Mouse (Mus musculus): ENCODE data around the gene Gbp8. TPM values are rescaled to one million over a fixed set of nuclear protein-coding genes. Genes with fewer than 3 reads are reported as not detected.

The Gbp8 gene
- polyA plus RNA-seq, 1 experiment: not detected

DNA sequence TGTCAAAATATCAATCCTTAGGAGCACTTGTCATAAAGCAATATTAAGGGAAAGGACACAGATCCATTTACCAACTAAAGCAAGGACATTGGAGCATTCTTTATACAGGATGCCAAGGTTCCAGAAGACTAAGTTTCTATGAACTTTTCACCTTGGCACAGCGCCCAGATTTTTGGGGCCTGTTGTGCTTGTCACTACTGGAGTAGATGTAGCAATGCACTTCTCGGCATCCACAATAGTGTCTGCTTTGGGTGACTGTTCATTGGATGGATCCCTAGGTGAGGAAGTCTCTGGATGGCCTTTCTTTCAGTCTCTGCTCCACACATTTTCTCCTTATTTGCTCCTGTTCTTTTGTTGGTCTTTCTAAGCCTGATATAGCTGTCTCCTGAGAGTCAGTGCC lies 107.0 kb downstream of the Gbp8 start:
- H3K79me3 ChIP-seq (ENCODE audit: low read depth): no peaks in the 10 kb centered on the region
- TF ChIP-seq FOSL1 (IDR thresholded peaks at IDR 0.05; ENCODE audit: insufficient read depth, low read length, poor library complexity, severe bottlenecking): no peak
- no peak for TF ChIP-seq USF1 (IDR thresholded peaks at IDR 0.05; ENCODE audit: low read depth)
- TF ChIP-seq CTCF (IDR thresholded peaks at IDR 0.05; ENCODE audit: control insufficient read depth, insufficient read depth, insufficient read length): no peak
- TF ChIP-seq CEBPB (IDR thresholded peaks at IDR 0.05; ENCODE audit: low read depth): no peak
- TF ChIP-seq MYOD1 (IDR thresholded peaks at IDR 0.05; ENCODE audit: control insufficient read depth, insufficient read length, low read depth): no peak
- TF ChIP-seq MAX (IDR thresholded peaks at IDR 0.05): no peak
- no peak for TF ChIP-seq MYOG (IDR thresholded peaks at IDR 0.05; ENCODE audit: control insufficient read depth, extremely low read depth, insufficient read length)
- no peaks in the 10 kb centered on the region for H3K79me2 ChIP-seq (ENCODE audit: control insufficient read depth, insufficient read depth)
- no peaks in the 10 kb centered on the region for H3K27me3 ChIP-seq (ENCODE audit: control insufficient read depth, insufficient read depth, insufficient read length)
- H3K36me3 ChIP-seq (ENCODE audit: control insufficient read depth, insufficient read depth): no peaks in the 10 kb centered on the region
- no peak overlapping the region for H3ac ChIP-seq (ENCODE audit: control insufficient read depth, insufficient read length, low read depth)
- H3K4me3 ChIP-seq (ENCODE audit: insufficient read depth, poor library complexity, severe bottlenecking): no peak overlapping the region

DNA sequence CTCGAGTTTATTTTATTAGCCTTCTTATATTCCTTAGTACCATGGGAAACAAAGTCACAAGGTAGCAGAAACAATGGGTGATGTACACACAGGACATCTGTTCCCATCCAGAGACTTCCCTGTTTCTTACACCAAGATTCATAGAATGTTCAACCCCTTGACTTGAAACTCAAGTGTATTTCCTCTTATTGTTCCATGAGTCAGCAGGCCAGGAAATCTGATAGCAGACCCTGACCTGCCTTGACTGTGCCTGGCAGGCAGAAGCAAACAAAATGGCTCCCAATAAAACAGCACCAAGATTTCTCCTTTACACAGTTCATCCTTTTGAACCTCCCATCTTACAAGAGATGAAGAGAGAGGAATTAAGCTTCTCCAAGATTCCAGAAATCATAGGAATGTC lies 126.8 kb downstream of the Gbp8 start:
- Histone ChIP-seq H3K4me3 (ENCODE audit: insufficient read depth, poor library complexity, severe bottlenecking) (no peak overlapping the region), H3ac (ENCODE audit: control insufficient read depth, insufficient read length, low read depth) (no peak overlapping the region), H3K27me3 (ENCODE audit: control insufficient read depth, insufficient read depth, insufficient read length) (no peaks in the 10 kb centered on the region), H3K36me3 (ENCODE audit: control insufficient read depth, insufficient read depth) (no peaks in the 10 kb centered on the region), H3K79me3 (ENCODE audit: low read depth) (no peaks in the 10 kb centered on the region), H3K79me2 (ENCODE audit: control insufficient read depth, insufficient read depth) (no peaks in the 10 kb centered on the region)
- TF ChIP-seq FOSL1 (IDR thresholded peaks at IDR 0.05; ENCODE audit: insufficient read depth, low read length, poor library complexity, severe bottlenecking): no peak
- no peak for TF ChIP-seq MAX (IDR thresholded peaks at IDR 0.05)

DNA sequence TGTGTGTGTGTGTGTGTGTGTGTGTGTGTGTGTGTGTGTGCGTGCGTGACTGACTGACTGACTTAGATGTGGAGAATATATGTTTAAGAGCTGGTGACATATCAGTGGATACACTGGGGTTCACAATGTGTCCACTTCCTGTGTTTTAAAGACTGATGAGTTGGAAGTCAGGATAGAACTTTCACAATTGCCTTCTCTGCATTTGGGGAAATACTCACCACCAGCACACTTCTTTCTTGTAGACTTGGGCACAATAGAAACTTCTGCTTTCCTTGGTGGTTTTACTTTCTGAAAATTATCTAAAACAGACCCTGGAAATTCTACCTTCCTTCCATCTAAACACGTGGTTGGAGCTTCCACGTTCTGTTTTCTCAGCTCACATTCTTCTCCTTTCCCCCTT lies 127.8 kb downstream of the Gbp8 start:
- TF ChIP-seq FOSL1 (IDR thresholded peaks at IDR 0.05; ENCODE audit: insufficient read depth, low read length, poor library complexity, severe bottlenecking) (no peak), MYOG (IDR thresholded peaks at IDR 0.05; ENCODE audit: control insufficient read depth, extremely low read depth, insufficient read length) (no peak), CTCF (IDR thresholded peaks at IDR 0.05; ENCODE audit: control insufficient read depth, insufficient read depth, insufficient read length) (no peak), USF1 (IDR thresholded peaks at IDR 0.05; ENCODE audit: low read depth) (no peak), MYOD1 (IDR thresholded peaks at IDR 0.05; ENCODE audit: control insufficient read depth, insufficient read length, low read depth) (no peak), CEBPB (IDR thresholded peaks at IDR 0.05; ENCODE audit: low read depth) (no peak), MAX (IDR thresholded peaks at IDR 0.05) (no peak)
- H3K27me3 ChIP-seq (ENCODE audit: control insufficient read depth, insufficient read depth, insufficient read length): no peaks in the 10 kb centered on the region
- H3K4me3 ChIP-seq (ENCODE audit: insufficient read depth, poor library complexity, severe bottlenecking): no peak overlapping the region
- no peaks in the 10 kb centered on the region for H3K79me3 ChIP-seq (ENCODE audit: low read depth)
- H3K79me2 ChIP-seq (ENCODE audit: control insufficient read depth, insufficient read depth): no peaks in the 10 kb centered on the region
- H3K36me3 ChIP-seq (ENCODE audit: control insufficient read depth, insufficient read depth): no peaks in the 10 kb centered on the region
- no peak overlapping the region for H3ac ChIP-seq (ENCODE audit: control insufficient read depth, insufficient read length, low read depth)

DNA sequence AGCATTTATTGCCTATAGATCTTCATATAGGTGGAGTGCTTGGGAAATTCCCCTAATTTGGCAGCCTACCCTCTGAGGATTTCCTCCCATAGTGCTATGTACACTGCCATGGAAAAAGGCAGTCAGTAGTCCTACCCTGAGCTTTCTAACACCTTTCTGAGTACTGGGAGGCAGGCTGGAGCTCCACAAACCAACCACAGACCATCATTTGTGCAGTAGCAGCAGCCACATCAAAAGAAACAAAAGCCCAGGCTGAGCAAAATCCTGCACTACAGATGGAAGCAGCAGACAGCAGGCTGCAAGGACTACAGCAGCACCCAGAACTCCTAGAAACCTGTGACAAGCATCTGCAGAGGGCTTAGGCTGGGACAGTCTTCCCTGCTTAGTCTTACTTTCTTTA lies 129.0 kb downstream of the Gbp8 start:
- Histone ChIP-seq H3K27me3 (ENCODE audit: control insufficient read depth, insufficient read depth, insufficient read length) (no peaks in the 10 kb centered on the region), H3K4me3 (ENCODE audit: insufficient read depth, poor library complexity, severe bottlenecking) (no peak overlapping the region), H3K79me2 (ENCODE audit: control insufficient read depth, insufficient read depth) (no peaks in the 10 kb centered on the region)

DNA sequence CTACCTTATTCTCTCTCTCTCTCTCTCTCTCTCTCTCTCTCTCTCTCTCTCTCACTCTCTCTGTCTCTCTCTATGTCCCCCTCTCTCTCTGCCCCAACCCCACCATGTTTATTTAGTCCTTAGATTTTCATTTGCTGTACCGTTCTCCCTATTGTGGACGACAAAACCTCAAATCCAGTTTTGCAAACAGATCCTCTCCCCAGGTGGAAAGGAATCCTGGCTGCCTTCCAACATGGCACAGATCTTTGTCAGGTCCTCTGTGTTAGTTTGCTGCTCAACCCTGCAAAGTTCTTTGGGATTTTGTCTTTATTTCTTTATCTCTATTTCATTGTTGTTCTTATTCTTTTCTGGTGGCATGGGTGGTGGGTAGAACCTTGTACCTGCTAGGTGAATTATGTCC lies 149.9 kb downstream of the Gbp8 start:
- no peak for TF ChIP-seq USF1 (IDR thresholded peaks at IDR 0.05; ENCODE audit: low read depth)
- no peak for TF ChIP-seq MAX (IDR thresholded peaks at IDR 0.05)
- no peak for TF ChIP-seq FOSL1 (IDR thresholded peaks at IDR 0.05; ENCODE audit: insufficient read depth, low read length, poor library complexity, severe bottlenecking)
- TF ChIP-seq MYOD1 (IDR thresholded peaks at IDR 0.05; ENCODE audit: control insufficient read depth, insufficient read length, low read depth): no peak
- no peak for TF ChIP-seq MYOG (IDR thresholded peaks at IDR 0.05; ENCODE audit: control insufficient read depth, extremely low read depth, insufficient read length)
- TF ChIP-seq CTCF (IDR thresholded peaks at IDR 0.05; ENCODE audit: control insufficient read depth, insufficient read depth, insufficient read length): no peak
- no peak for TF ChIP-seq CEBPB (IDR thresholded peaks at IDR 0.05; ENCODE audit: low read depth)
- no peaks in the 10 kb centered on the region for H3K27me3 ChIP-seq (ENCODE audit: control insufficient read depth, insufficient read depth, insufficient read length)
- no peaks in the 10 kb centered on the region for H3K36me3 ChIP-seq (ENCODE audit: control insufficient read depth, insufficient read depth)
- no peak overlapping the region for H3K4me3 ChIP-seq (ENCODE audit: insufficient read depth, poor library complexity, severe bottlenecking)
- no peaks in the 10 kb centered on the region for H3K79me3 ChIP-seq (ENCODE audit: low read depth)
- H3K79me2 ChIP-seq (ENCODE audit: control insufficient read depth, insufficient read depth): no peaks in the 10 kb centered on the region
- no peak overlapping the region for H3ac ChIP-seq (ENCODE audit: control insufficient read depth, insufficient read length, low read depth)

More for the DNA sequence above, 129.0 kb downstream of the Gbp8 start:
- TF ChIP-seq MYOD1 (IDR thresholded peaks at IDR 0.05; ENCODE audit: control insufficient read depth, insufficient read length, low read depth) (no peak), MYOG (IDR thresholded peaks at IDR 0.05; ENCODE audit: control insufficient read depth, extremely low read depth, insufficient read length) (no peak), FOSL1 (IDR thresholded peaks at IDR 0.05; ENCODE audit: insufficient read depth, low read length, poor library complexity, severe bottlenecking) (no peak), CEBPB (IDR thresholded peaks at IDR 0.05; ENCODE audit: low read depth) (no peak), USF1 (IDR thresholded peaks at IDR 0.05; ENCODE audit: low read depth) (no peak), MAX (IDR thresholded peaks at IDR 0.05) (no peak), CTCF (IDR thresholded peaks at IDR 0.05; ENCODE audit: control insufficient read depth, insufficient read depth, insufficient read length) (no peak)
- H3K36me3 ChIP-seq (ENCODE audit: control insufficient read depth, insufficient read depth): no peaks in the 10 kb centered on the region
- no peaks in the 10 kb centered on the region for H3K79me3 ChIP-seq (ENCODE audit: low read depth)
- H3ac ChIP-seq (ENCODE audit: control insufficient read depth, insufficient read length, low read depth): no peak overlapping the region

DNA sequence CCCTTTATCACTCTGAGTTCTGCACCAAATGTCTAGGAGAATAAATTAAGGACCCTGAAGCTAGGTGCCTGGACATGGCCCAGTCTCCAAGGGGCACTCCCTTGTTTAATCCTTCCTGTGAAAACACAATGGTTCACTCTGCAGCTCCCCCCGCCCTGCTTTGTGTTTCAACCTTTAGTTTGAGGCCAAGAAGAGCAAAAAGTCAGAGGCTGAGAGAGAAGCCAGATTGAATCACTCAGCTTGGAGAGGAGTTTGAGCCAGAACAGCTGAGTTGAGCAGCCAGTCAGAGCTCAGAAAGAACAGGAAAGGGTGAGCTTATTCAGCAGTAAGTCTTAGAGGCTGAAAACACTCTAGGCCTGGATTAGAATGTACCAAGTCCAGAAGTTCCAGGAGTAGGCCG lies 151.3 kb downstream of the Gbp8 start:
- TF ChIP-seq MYOD1 (IDR thresholded peaks at IDR 0.05; ENCODE audit: control insufficient read depth, insufficient read length, low read depth): no peak
- no peak for TF ChIP-seq USF1 (IDR thresholded peaks at IDR 0.05; ENCODE audit: low read depth)
- no peak for TF ChIP-seq MYOG (IDR thresholded peaks at IDR 0.05; ENCODE audit: control insufficient read depth, extremely low read depth, insufficient read length)
- no peaks in the 10 kb centered on the region for H3K79me3 ChIP-seq (ENCODE audit: low read depth)
- no peaks in the 10 kb centered on the region for H3K79me2 ChIP-seq (ENCODE audit: control insufficient read depth, insufficient read depth)
- H3K36me3 ChIP-seq (ENCODE audit: control insufficient read depth, insufficient read depth): no peaks in the 10 kb centered on the region
- H3ac ChIP-seq (ENCODE audit: control insufficient read depth, insufficient read length, low read depth): no peak overlapping the region
- no peak overlapping the region for H3K4me3 ChIP-seq (ENCODE audit: insufficient read depth, poor library complexity, severe bottlenecking)
- H3K27me3 ChIP-seq (ENCODE audit: control insufficient read depth, insufficient read depth, insufficient read length): no peaks in the 10 kb centered on the region
